Mouse (Mus musculus): ENCODE measurements at regions not wholly inside any gene's neighbourhood (a gene's known extent, or its start where the extent isn't known, plus 50 kb on each side); places are given as distances from the start of the nearest gene placed in this dataset.

DNA sequence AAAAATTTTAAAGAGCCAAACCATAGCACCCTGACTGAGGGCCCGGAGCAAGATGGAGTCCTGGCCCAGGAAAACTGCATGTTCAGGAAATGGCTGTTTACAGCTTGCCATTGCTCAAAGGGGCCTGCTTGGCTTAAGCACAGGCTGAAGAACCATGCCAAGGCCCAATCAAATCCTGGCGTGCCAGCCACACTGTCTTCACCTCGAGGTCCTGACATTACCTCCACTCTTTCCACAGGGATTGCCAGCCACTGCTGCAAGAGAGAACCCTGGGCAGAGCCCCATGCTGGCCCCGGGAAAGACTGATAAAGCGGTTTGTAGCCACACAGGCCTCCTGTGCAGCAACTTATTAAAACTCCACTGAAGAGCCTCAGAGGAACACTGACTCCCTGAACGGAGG, 199.6 kb downstream of the Cog6 start:
- H3K4me3 ChIP-seq (ENCODE audit: low read depth, low read length), result no peak overlapping the region
- H3K4me2 ChIP-seq (replicated peaks; ENCODE audit: low read depth, low read length), result no peak overlapping the region
- no peaks in the 10 kb centered on the region for H3K27me3 ChIP-seq (ENCODE audit: control insufficient read depth, insufficient read depth, low read length)
- no peak overlapping the region for H3K9ac ChIP-seq (replicated peaks; ENCODE audit: low read depth, low read length)
- no peaks in the 10 kb centered on the region for H3K4me1 ChIP-seq (ENCODE audit: control insufficient read depth, insufficient read depth, low read length)
- no peaks in the 10 kb centered on the region for H3K36me3 ChIP-seq (ENCODE audit: control insufficient read depth, insufficient read depth, low read length)
- H3K9me3 ChIP-seq (ENCODE audit: control insufficient read depth, low read depth, low read length), result no peaks in the 10 kb centered on the region
- H3K27ac ChIP-seq (ENCODE audit: low read length), result no peak overlapping the region
- 85% methylated on average over 6 of the region's 6 CpGs for WGBS
- ATAC-seq (ENCODE audit: insufficient number of reproducible peaks, insufficient read depth, low FRiP score, low read depth), result no peak

GRCm38 (mm10) chr3:52815497-52815896, 201.5 kb downstream of the Cog6 start:
- H3K9me3 ChIP-seq (ENCODE audit: control insufficient read depth, low read depth, low read length), result no peaks in the 10 kb centered on the region
- no peaks in the 10 kb centered on the region for H3K27me3 ChIP-seq (ENCODE audit: control insufficient read depth, insufficient read depth, low read length)
- no peak overlapping the region for H3K27ac ChIP-seq (ENCODE audit: low read length)
- H3K4me1 ChIP-seq (ENCODE audit: control insufficient read depth, insufficient read depth, low read length), result no peaks in the 10 kb centered on the region
- ATAC-seq (ENCODE audit: insufficient number of reproducible peaks, insufficient read depth, low FRiP score, low read depth), result no peak
- H3K9ac ChIP-seq (replicated peaks; ENCODE audit: low read depth, low read length), result no peak overlapping the region
- 75% methylated on average over 7 of the region's 7 CpGs for whole genome bisulfite sequencing
- H3K36me3 ChIP-seq (ENCODE audit: control insufficient read depth, insufficient read depth, low read length), result no peaks in the 10 kb centered on the region
- no peak overlapping the region for H3K4me3 ChIP-seq (ENCODE audit: low read depth, low read length)
- H3K4me2 ChIP-seq (replicated peaks; ENCODE audit: low read depth, low read length), result no peak overlapping the region

DNA sequence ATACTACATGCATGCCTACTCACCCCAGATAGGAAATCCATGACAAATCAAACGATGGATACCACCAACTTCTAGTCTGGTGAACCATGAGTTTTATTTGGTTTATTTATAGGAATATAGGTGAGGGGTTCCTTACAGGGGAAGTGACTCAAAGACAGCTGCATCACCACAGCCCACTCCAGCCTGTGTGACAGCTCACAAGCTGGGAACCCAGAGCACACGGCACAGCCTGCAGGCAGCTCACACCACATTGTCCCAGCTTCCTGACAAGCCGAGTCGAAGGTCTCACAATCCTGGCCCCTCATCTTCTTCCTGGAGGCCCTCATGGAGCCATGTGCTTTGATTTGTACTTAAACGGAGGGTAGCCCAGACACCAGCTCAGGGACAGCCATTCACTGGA, 214.7 kb downstream of the Cog6 start:
- WGBS, result 73% methylated on average over 5 of the region's 5 CpGs
- no peak for ATAC-seq (ENCODE audit: insufficient number of reproducible peaks, insufficient read depth, low FRiP score, low read depth)

GRCm38 (mm10) chr3:52801446-52801845, 215.6 kb downstream of the Cog6 start:
- Histone ChIP-seq H3K36me3 (ENCODE audit: control insufficient read depth, insufficient read depth, low read length) (no peaks in the 10 kb centered on the region), H3K27ac (ENCODE audit: low read length) (no peak overlapping the region), H3K9me3 (ENCODE audit: control insufficient read depth, low read depth, low read length) (no peaks in the 10 kb centered on the region), H3K27me3 (ENCODE audit: control insufficient read depth, insufficient read depth, low read length) (no peaks in the 10 kb centered on the region), H3K9ac (replicated peaks; ENCODE audit: low read depth, low read length) (no peak overlapping the region), H3K4me2 (replicated peaks; ENCODE audit: low read depth, low read length) (no peak overlapping the region), H3K4me1 (ENCODE audit: control insufficient read depth, insufficient read depth, low read length) (no peaks in the 10 kb centered on the region), H3K4me3 (ENCODE audit: low read depth, low read length) (no peak overlapping the region)
- 87% methylated on average over 5 of the region's 5 CpGs for WGBS
- no peak for ATAC-seq (ENCODE audit: insufficient number of reproducible peaks, insufficient read depth, low FRiP score, low read depth)

More for the DNA sequence above, 214.7 kb downstream of the Cog6 start:
- Histone ChIP-seq H3K36me3 (ENCODE audit: control insufficient read depth, insufficient read depth, low read length) (no peaks in the 10 kb centered on the region), H3K9me3 (ENCODE audit: control insufficient read depth, low read depth, low read length) (no peaks in the 10 kb centered on the region), H3K4me1 (ENCODE audit: control insufficient read depth, insufficient read depth, low read length) (no peaks in the 10 kb centered on the region), H3K27ac (ENCODE audit: low read length) (no peak overlapping the region), H3K27me3 (ENCODE audit: control insufficient read depth, insufficient read depth, low read length) (no peaks in the 10 kb centered on the region), H3K4me3 (ENCODE audit: low read depth, low read length) (no peak overlapping the region), H3K4me2 (replicated peaks; ENCODE audit: low read depth, low read length) (no peak overlapping the region), H3K9ac (replicated peaks; ENCODE audit: low read depth, low read length) (no peak overlapping the region)

- Histone ChIP-seq H3K27me3 (ENCODE audit: control insufficient read depth, insufficient read depth, low read length) (no peaks in the 10 kb centered on the region), H3K4me1 (ENCODE audit: control insufficient read depth, insufficient read depth, low read length) (no peaks in the 10 kb centered on the region), H3K27ac (ENCODE audit: low read length) (no peak overlapping the region), H3K36me3 (ENCODE audit: control insufficient read depth, insufficient read depth, low read length) (no peaks in the 10 kb centered on the region), H3K4me3 (ENCODE audit: low read depth, low read length) (no peak overlapping the region), H3K4me2 (replicated peaks; ENCODE audit: low read depth, low read length) (no peak overlapping the region), H3K9ac (replicated peaks; ENCODE audit: low read depth, low read length) (no peak overlapping the region), H3K9me3 (ENCODE audit: control insufficient read depth, low read depth, low read length) (no peaks in the 10 kb centered on the region)
- no peak for ATAC-seq (ENCODE audit: insufficient number of reproducible peaks, insufficient read depth, low FRiP score, low read depth)
- WGBS, result 83% methylated on average over 3 of the region's 3 CpGs
These were observed 216.4 kb downstream of the Cog6 start for GRCm38 (mm10) chr3:52800673-52801072.

GRCm38 (mm10) chr3:52797801-52798200, 219.2 kb downstream of the Cog6 start:
- Histone ChIP-seq H3K4me1 (ENCODE audit: control insufficient read depth, insufficient read depth, low read length) (no peaks in the 10 kb centered on the region), H3K9me3 (ENCODE audit: control insufficient read depth, low read depth, low read length) (no peaks in the 10 kb centered on the region), H3K4me2 (replicated peaks; ENCODE audit: low read depth, low read length) (no peak overlapping the region), H3K4me3 (ENCODE audit: low read depth, low read length) (no peak overlapping the region), H3K27ac (ENCODE audit: low read length) (no peak overlapping the region), H3K27me3 (ENCODE audit: control insufficient read depth, insufficient read depth, low read length) (no peaks in the 10 kb centered on the region), H3K36me3 (ENCODE audit: control insufficient read depth, insufficient read depth, low read length) (no peaks in the 10 kb centered on the region), H3K9ac (replicated peaks; ENCODE audit: low read depth, low read length) (no peak overlapping the region)
- ATAC-seq (ENCODE audit: insufficient number of reproducible peaks, insufficient read depth, low FRiP score, low read depth), result no peak
- WGBS, result 31% methylated on average over 6 of the region's 6 CpGs

GRCm38 (mm10) chr3:52797164-52797563, 219.9 kb downstream of the Cog6 start:
- H3K36me3 ChIP-seq (ENCODE audit: control insufficient read depth, insufficient read depth, low read length), result no peaks in the 10 kb centered on the region
- no peak overlapping the region for H3K4me2 ChIP-seq (replicated peaks; ENCODE audit: low read depth, low read length)
- H3K4me1 ChIP-seq (ENCODE audit: control insufficient read depth, insufficient read depth, low read length), result no peaks in the 10 kb centered on the region
- no peak overlapping the region for H3K4me3 ChIP-seq (ENCODE audit: low read depth, low read length)
- H3K9me3 ChIP-seq (ENCODE audit: control insufficient read depth, low read depth, low read length), result no peaks in the 10 kb centered on the region
- no peak overlapping the region for H3K9ac ChIP-seq (replicated peaks; ENCODE audit: low read depth, low read length)
- H3K27ac ChIP-seq (ENCODE audit: low read length), result no peak overlapping the region
- H3K27me3 ChIP-seq (ENCODE audit: control insufficient read depth, insufficient read depth, low read length), result no peaks in the 10 kb centered on the region
- ATAC-seq (ENCODE audit: insufficient number of reproducible peaks, insufficient read depth, low FRiP score, low read depth), result no peak
- 83% methylated on average over 4 of the region's 4 CpGs for WGBS

- no peak for ATAC-seq (ENCODE audit: insufficient number of reproducible peaks, insufficient read depth, low FRiP score, low read depth)
- H3K9me3 ChIP-seq (ENCODE audit: control insufficient read depth, low read depth, low read length), result no peaks in the 10 kb centered on the region
- H3K4me3 ChIP-seq (ENCODE audit: low read depth, low read length), result no peak overlapping the region
- H3K4me1 ChIP-seq (ENCODE audit: control insufficient read depth, insufficient read depth, low read length), result no peaks in the 10 kb centered on the region
- H3K36me3 ChIP-seq (ENCODE audit: control insufficient read depth, insufficient read depth, low read length), result no peaks in the 10 kb centered on the region
- no peak overlapping the region for H3K27ac ChIP-seq (ENCODE audit: low read length)
- H3K9ac ChIP-seq (replicated peaks; ENCODE audit: low read depth, low read length), result no peak overlapping the region
- no peaks in the 10 kb centered on the region for H3K27me3 ChIP-seq (ENCODE audit: control insufficient read depth, insufficient read depth, low read length)
- 75% methylated on average over 3 of the region's 3 CpGs for WGBS
- H3K4me2 ChIP-seq (replicated peaks; ENCODE audit: low read depth, low read length), result no peak overlapping the region
These were observed 222.8 kb downstream of the Cog6 start for GRCm38 (mm10) chr3:52794218-52794617.

- Histone ChIP-seq H3K4me3 (ENCODE audit: low read depth, low read length) (no peak overlapping the region), H3K9me3 (ENCODE audit: control insufficient read depth, low read depth, low read length) (no peaks in the 10 kb centered on the region), H3K4me1 (ENCODE audit: control insufficient read depth, insufficient read depth, low read length) (no peaks in the 10 kb centered on the region), H3K27ac (ENCODE audit: low read length) (no peak overlapping the region), H3K27me3 (ENCODE audit: control insufficient read depth, insufficient read depth, low read length) (no peaks in the 10 kb centered on the region), H3K36me3 (ENCODE audit: control insufficient read depth, insufficient read depth, low read length) (no peaks in the 10 kb centered on the region), H3K9ac (replicated peaks; ENCODE audit: low read depth, low read length) (no peak overlapping the region), H3K4me2 (replicated peaks; ENCODE audit: low read depth, low read length) (no peak overlapping the region)
- WGBS, result 86% methylated on average over 3 of the region's 3 CpGs
- no peak for ATAC-seq (ENCODE audit: insufficient number of reproducible peaks, insufficient read depth, low FRiP score, low read depth)
These were observed 224.2 kb downstream of the Cog6 start for GRCm38 (mm10) chr3:52792801-52793200.

All from stomach, embryonic 14.5 days (tissue).